ENCODE assay signal across 24 mouse cellular contexts in the genomic region with DNA sequence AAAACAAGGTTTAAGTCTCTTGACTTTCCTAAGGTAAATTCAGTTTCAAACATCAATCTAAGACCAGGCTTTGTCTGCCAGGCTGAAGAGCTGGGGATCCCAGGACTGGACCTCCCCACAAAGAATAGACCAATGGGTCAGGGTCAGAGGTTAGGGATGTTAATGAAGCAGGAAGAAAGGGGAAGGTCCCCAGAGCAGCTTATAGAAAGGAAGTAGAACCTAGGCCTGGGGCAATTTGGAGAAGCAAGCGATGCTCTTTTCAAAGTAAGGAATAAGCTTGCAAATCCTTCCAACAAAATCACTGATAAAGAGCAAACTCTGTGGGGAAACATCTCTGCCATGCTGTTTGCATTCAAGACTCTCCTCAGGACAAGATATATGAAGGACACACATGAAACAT.
"Had no signal": no experiment of that assay in that cellular context is flagged by ENCODE, and none has a peak within 500 bp of the region (broad histone marks: within the 10 kb centered on the region; RNA-seq: fewer than 3 reads in every experiment).

No protein-coding gene starts in this region.

- H3K27ac ChIP-seq: heart, embryonic 10.5 days; hindbrain, embryonic 13.5 days; hindbrain, embryonic 15.5 days; hindbrain, postnatal 0 days; layer of hippocampus, adult 2 months; left cerebral cortex, adult 2 months; limb, embryonic 10.5 days; limb, embryonic 12.5 days; liver, embryonic 14.5 days had no signal

- H3K4me2 ChIP-seq: heart, embryonic 12.5 days; hindbrain, embryonic 13.5 days; hindbrain, embryonic 15.5 days; limb, embryonic 12.5 days; liver, embryonic 11.5 days had no signal

- H3K36me3 ChIP-seq: heart, embryonic 10.5 days; heart, embryonic 12.5 days; hindbrain, embryonic 13.5 days; hindbrain, embryonic 15.5 days; limb, embryonic 10.5 days; limb, embryonic 12.5 days had no signal

- H3K27me3 ChIP-seq: heart, embryonic 12.5 days; hindbrain, embryonic 13.5 days; hindbrain, embryonic 15.5 days; limb, embryonic 12.5 days had no signal

- DNase-seq: gastrocnemius, postnatal 10 days; gastrocnemius, postnatal 25 days; heart, adult 18-20 months; heart, postnatal 10 days; heart, postnatal 36 days; kidney, adult 11 months; kidney, adult 2 months; kidney, adult 9 months; kidney, postnatal 10 days; kidney, postnatal 25 days; kidney, postnatal 4 days; liver had no signal

- H3K4me1 ChIP-seq: heart, embryonic 10.5 days; heart, embryonic 12.5 days; hindbrain, embryonic 13.5 days; hindbrain, embryonic 15.5 days; limb, embryonic 10.5 days; limb, embryonic 12.5 days had no signal

- H3K9me3 ChIP-seq: heart, embryonic 10.5 days; heart, embryonic 12.5 days; hindbrain, embryonic 13.5 days; hindbrain, embryonic 15.5 days; limb, embryonic 10.5 days; limb, embryonic 12.5 days had no signal

- H3K4me3 ChIP-seq: heart, embryonic 10.5 days; heart, embryonic 12.5 days; hindbrain, embryonic 13.5 days; hindbrain, embryonic 15.5 days; layer of hippocampus, adult 2 months; left cerebral cortex, adult 2 months; limb, embryonic 10.5 days; limb, embryonic 12.5 days had no signal

- H3K9ac ChIP-seq: heart, embryonic 12.5 days; hindbrain, embryonic 13.5 days; hindbrain, embryonic 15.5 days; limb, embryonic 12.5 days; liver, embryonic 14.5 days had no signal

- ATAC-seq: hindbrain, postnatal 0 days; intestine, embryonic 16.5 days had no signal
